Mouse (Mus musculus): ENCODE results near the gene Lcn12.

The Lcn12 gene

DNA sequence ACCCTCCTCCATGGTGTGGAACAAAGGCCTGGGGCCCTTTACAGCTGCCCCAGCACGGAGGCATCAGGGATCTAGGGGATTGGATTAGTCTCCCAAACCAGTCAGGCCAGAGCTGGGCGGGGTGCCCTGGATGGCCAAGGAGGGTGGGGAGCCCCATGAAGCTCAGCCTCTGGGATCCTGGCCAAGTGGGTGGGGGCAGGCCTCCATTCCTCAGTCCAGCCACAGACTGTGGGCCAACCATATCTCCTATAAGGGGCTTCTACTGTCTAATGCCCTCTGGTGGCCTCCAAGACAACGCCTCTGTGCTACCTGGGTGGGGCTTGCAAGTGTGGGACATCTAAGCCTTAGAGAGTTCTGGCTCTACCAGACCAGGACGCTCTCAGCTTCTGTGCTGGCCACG lies 34.8 kb downstream of the Lcn12 start:
- peak; percentile 95 for DNase-seq

DNA sequence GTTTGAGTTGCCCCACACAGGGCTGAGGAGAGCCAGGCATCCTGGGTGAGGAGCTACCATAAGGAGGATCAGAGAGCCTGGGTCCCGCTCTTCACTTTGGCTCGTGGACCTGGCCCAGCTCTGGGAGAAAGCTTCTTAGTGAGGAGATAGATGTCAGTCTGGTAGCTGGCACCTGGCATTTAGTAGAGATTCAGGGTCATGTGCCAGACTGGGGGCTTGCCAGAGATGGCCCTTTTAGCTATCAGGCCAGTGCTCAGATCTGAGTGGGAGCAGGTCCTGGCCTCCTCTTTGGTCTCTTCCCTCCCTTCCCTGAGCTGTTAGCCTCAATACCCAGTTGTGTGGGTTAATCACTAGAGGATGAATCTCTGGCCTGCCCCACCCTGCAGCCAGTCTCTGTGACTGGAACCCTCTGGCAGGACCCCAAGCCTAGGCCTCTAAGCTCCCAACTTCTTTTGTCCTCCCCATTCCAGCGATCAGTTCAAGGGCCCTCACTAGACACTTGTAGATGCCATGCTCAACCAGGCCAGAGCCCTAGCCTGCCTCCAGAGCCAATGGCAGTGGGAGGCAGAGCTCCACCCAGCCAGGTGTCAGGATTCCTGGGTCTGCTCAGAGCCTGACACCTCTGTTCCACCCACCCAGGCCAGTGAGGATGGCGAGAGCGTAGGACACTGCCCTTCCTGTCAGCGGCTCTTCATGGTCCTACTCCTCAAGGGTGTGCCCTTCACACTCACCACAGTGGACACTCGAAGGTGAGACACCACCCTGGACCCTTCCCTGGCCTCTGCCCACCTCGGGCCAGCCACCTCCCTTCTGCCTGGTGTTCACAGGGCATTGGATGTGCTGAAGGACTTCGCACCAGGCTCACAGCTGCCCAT lies 36.5 kb downstream of the Lcn12 start:
- no peak for DNase-seq

DNA sequence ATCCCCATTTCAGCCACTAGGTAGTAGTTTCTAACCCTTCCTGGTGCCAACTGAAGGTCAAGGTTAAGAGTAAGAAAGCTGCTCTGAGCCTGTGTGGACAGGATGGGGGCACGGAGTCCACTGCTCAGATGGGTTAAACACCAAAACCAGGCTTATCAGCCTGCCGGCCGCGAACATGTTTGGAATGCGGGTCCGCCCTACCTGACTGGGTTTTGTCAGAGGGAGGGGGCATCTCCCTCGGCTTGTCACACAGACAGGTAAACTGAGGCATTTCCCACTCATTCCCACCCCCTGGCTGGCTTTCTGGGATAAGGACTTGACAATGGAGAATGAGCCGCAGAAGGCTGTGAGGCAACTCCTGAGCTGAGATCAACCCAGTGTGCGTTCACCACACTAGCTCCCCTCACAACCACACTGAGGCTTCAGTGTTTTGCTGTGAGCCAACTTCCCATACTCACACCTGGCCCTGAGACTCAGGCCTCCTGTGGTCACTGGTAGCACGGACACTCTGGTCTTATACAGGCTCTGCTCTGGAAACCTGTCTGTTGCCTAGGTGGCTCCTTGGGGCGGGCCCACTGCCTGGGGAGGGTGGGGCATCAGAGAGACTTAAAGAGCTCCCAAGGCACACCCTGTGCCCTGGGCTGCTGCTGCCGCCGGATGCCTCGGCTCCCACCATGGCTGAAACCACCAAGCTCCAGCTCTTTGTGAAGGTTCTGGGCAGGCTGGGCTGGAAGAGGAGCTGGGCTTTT lies 37.3 kb downstream of the Lcn12 start, which contains the start of gene Clic3:
TSS of gene Clic3 (plus strand) at position 634 of the 749 bp plus-strand sequence.
- no peak for DNase-seq

DNA sequence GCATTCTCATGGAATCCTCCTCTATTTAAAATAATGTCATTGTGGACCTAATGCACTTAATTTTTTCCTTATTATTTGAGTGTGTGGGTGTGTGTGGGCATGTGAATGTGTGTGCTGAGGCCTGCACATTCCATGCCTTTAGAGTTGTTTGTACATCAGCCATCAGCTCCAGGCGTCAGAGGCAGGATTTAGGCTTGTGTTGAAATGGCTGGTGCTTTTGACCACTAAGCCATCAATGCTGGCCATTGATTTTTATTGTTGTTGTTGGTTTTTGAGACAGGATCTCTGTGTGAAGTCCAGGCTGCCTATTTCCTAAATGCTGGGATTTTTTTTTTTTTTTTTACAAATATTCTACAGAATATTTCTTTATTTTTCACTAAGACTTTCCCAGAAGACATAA lies 40.8 kb downstream of the Lcn12 start:
- no peak for DNase-seq

DNA sequence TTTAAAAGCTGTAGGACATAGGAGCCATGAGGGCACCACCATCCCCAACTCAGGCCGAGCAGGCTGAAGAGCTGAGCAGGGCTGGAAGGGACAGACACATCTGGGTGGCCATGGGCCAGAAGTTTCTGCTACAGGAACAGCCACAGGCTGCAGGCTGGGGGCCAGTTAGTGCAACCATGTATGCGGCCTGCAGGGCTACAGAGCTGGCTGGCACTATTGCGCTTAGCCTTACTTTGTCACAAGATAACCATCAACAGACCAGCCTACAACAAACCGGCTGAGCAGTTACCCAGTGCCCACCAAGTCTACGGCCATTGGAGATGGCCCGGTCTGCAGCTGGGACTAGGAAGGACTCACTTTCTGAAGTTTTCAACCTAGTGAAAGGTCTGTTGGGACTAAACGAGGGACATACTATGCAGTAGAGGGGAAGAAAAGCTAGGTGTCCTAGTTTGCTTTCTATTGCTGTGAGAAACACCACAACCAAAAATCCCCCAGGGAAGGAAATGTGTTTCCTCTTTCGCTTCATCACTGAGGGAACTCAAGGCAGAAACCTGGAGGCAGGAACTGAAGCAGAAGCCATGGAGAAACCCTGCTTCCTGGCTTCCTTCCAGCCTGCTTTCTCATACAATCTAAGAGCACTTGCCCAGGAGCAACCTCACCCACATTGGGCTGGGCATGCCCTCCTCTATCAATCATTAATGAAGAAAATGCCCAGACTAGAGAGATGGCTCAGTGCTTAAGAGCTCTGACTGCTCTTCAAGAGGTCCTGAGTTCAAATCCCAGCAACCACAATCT lies 42.7 kb downstream of the Lcn12 start:
- no peak for DNase-seq

DNA sequence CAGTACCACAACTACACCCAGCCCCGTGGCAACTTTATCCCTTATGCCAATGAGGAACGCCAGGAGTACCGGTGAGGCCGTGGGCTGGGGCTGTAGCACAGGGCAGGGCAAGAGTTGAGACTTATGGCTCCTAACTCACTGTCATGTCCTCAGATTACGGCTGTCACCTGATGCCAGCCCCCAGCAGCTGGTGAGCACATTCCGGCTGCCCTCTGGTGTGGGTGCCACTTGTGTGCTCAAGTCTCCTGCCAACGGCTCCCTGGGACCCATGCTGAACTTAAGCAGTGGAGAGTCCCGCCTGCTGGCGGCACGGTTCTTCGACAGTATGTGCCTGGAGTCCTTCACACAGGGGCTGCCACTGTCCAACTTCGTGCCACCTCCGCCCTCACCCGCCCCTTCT lies 51.0 kb downstream of the Lcn12 start:
- DNase-seq: no peak

DNA sequence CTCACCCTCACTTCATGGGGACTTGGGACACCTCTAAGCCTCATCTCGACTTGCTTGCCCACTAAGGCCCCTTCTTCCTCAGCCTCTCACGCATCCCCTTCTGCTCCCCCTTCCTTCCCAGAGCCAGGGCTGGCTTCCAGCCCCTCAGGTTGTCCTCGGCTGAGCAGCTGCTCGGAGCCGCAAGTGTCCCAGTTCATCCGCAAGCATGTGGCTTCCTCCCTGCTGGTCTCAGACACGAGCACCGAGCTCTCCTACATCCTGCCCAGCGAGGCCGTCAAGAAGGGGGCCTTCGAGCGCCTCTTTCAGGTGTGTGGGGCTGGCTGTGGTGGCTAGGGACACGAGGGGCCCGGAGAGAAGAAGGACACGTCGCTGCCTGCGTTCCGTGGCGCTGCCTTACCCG lies 52.6 kb downstream of the Lcn12 start:
- no peak for DNase-seq
